Mouse (Mus musculus) midbrain, embryonic 15.5 days (tissue): ENCODE results near the gene Clca3a1. TPM values are rescaled to one million over a fixed set of nuclear protein-coding genes. Genes with fewer than 3 reads are reported as not detected.

Experiments used
- ATAC-seq: fragments of 200-750 bp; cut with Nextera tagmentation; replicated peaks from 2 replicates; pipeline ENCODE4 v1.8.0; 2017; ENCODE audit warnings: moderate TSS enrichment
- H3K27ac ChIP-seq: fragments of 300-500 bp; sonication (generic); 2 replicates; pipeline ENCODE4 v1.5.1; 2015; ENCODE audit warnings: mild to moderate bottlenecking, inconsistent platforms
- H3K27me3 ChIP-seq: fragments of 300-500 bp; sonication (generic); replicated peaks from 2 replicates; pipeline ENCODE4 v1.6.1; 2015; ENCODE audit warnings: inconsistent platforms
- H3K36me3 ChIP-seq: fragments of 300-500 bp; sonication (generic); replicated peaks from 2 replicates; pipeline ENCODE4 v1.6.1; 2015; ENCODE audit warnings: inconsistent platforms
- H3K4me1 ChIP-seq: fragments of 300-500 bp; sonication (generic); 2 replicates; pipeline ENCODE4 v1.6.1; 2015; ENCODE audit warnings: inconsistent platforms
- H3K4me2 ChIP-seq: fragments of 300-500 bp; sonication (generic); 2 replicates; pipeline ENCODE4 v1.6.1; 2015; ENCODE audit warnings: inconsistent platforms, mild to moderate bottlenecking, moderate library complexity
- H3K4me3 ChIP-seq: fragments of 300-500 bp; sonication (generic); 2 replicates; pipeline ENCODE4 v1.5.1; 2015; ENCODE audit warnings: mild to moderate bottlenecking, inconsistent platforms
- H3K9ac ChIP-seq: fragments of 300-500 bp; sonication (generic); 2 replicates; pipeline ENCODE4 v1.6.1; 2015; ENCODE audit warnings: mild to moderate bottlenecking, inconsistent platforms
- H3K9me3 ChIP-seq: fragments of 300-500 bp; sonication (generic); 2 replicates; pipeline ENCODE4 v1.6.1; 2016; ENCODE audit warnings: inconsistent platforms
- WGBS: fragments of 180-500 bp; shearing (Covaris S2); methylation state at CpG from one replicate; pipeline ENCODE4 v1.1.7; 2015; ENCODE audit warnings: mixed read lengths; 5-methylcytosine and 5-hydroxymethylcytosine counted together
- polyA plus RNA-seq: library from polyadenylated mRNA; unstranded; fragments of >200 nt; fragmentation: Nextera tagmentation; extraction: Ambion mirVana; gene quantifications from 2 replicates; pipeline ENCODE4 v1.2.1, GENCODE M21; 2015

Clca3a1 gene
- polyA plus RNA-seq, 1 experiment from 2014 or later, result 0.50 TPM

DNA sequence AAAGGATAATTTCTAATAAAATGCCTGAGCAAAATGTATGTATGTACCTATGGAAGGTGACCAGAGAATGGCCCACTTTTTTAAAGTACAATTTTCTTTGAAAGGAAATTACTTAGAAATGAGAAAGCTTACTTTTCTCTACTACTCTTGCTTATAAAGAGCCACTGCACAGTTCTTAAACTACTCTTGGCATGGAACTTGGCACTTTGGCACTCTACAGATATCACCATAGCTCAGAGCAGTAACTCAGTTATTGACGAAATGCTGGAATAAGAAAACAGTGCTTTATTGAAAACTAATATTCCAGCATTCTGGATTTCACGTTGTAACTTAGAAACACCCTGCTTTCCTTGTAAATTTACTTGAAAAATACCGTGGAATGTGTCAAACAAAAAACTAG, 43.7 kb downstream of the Clca3a1 start:
- H3K4me1 ChIP-seq, result peaks cover 40% of the 10 kb centered on the region
- peak overlapping the region; percentile 26; the same call in 1 of the 2 replicates for H3K4me2 ChIP-seq
- no peaks in the 10 kb centered on the region for H3K9me3 ChIP-seq
- no peaks in the 10 kb centered on the region; the same call in 1 of the 2 replicates for H3K36me3 ChIP-seq
- H3K4me3 ChIP-seq, result no peak overlapping the region
- no peaks in the 10 kb centered on the region for H3K27me3 ChIP-seq
- ATAC-seq, result no peak
- WGBS, result 85% methylated on average over 3 of the region's 3 CpGs
- no peak overlapping the region for H3K27ac ChIP-seq
- no peak overlapping the region for H3K9ac ChIP-seq

DNA sequence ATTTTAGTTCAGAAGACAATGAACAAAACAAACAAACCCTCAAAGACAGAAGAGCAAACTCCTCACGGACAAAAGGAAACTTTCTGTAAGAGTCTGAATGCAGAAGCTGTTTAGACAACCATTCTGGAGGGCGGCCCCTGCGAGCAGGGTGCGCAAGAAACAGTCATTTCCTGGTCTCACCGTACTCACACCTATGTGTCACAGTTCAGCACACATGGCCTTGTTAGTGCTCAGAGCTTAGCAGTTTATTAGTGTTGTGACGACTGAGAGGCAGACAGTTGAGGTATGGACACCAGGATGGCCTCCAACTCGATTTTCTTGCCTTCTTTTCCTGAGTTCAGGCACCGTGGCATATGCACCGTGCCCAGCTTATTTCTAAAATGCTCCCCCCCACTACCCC, 44.9 kb downstream of the Clca3a1 start:
- Histone ChIP-seq H3K27me3 (no peaks in the 10 kb centered on the region), H3K27ac (no peak overlapping the region), H3K9me3 (no peaks in the 10 kb centered on the region), H3K9ac (no peak overlapping the region), H3K4me3 (no peak overlapping the region), H3K4me2 (no peak overlapping the region), H3K36me3 (peaks cover 4% of the 10 kb centered on the region; the same call in 1 of the 2 replicates), H3K4me1 (peaks cover 39% of the 10 kb centered on the region)
- WGBS, result 66% methylated on average over 9 of the region's 9 CpGs
- no peak for ATAC-seq

DNA sequence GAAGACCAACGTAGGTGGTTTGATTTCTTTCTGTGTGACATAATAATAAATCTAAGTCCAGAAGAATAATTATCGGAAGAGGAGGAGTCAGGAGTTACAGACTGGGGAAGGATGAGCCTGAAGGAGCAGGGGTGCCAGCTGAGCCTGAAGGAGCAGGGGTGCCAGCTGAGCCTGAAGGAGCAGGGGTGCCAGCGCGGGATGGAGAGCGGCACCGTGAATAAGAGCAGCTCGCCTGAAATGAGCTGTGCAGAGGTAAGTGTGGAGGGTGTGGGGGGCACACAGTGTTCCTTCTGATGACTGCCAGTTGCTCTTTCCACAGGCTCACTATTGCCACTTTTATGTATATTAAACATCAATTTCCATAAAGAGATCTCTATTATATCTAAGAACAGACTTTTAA, 45.7 kb downstream of the Clca3a1 start:
- Histone ChIP-seq H3K4me2 (no peak overlapping the region), H3K4me1 (peaks cover 34% of the 10 kb centered on the region), H3K36me3 (peaks cover 4% of the 10 kb centered on the region; the same call in 1 of the 2 replicates), H3K9me3 (no peaks in the 10 kb centered on the region), H3K27me3 (no peaks in the 10 kb centered on the region), H3K9ac (no peak overlapping the region), H3K4me3 (no peak overlapping the region), H3K27ac (no peak overlapping the region)
- 79% methylated on average over 7 of the region's 7 CpGs for WGBS
- no peak for ATAC-seq

DNA sequence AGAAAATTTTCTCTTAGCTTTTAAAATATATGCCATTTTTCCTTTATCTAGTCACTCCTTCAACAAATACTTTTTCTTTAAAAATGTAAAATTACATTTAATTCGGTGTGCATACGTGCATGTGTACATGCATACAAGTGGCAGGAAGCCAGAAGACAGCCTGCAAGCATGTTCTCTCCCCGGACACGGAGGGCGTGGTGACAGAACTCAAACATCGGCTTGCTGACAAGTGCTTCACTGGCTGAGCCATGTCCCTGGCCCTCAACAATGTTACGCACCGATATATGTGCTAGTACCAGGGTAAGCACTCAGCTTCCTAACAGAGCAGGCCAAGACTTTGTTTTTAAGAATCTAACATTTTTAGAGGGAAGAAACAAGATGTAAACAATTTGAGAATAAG, 46.2 kb downstream of the Clca3a1 start:
- H3K27me3 ChIP-seq, result no peaks in the 10 kb centered on the region
- H3K4me3 ChIP-seq, result no peak overlapping the region
- no peak overlapping the region for H3K4me2 ChIP-seq
- H3K9ac ChIP-seq, result no peak overlapping the region
- no peak overlapping the region for H3K27ac ChIP-seq
- no peak for ATAC-seq
- peaks cover 7% of the 10 kb centered on the region; the same call in 1 of the 2 replicates for H3K36me3 ChIP-seq
- WGBS, result 83% methylated on average over 8 of the region's 8 CpGs
- peaks cover 34% of the 10 kb centered on the region for H3K4me1 ChIP-seq
- no peaks in the 10 kb centered on the region for H3K9me3 ChIP-seq

DNA sequence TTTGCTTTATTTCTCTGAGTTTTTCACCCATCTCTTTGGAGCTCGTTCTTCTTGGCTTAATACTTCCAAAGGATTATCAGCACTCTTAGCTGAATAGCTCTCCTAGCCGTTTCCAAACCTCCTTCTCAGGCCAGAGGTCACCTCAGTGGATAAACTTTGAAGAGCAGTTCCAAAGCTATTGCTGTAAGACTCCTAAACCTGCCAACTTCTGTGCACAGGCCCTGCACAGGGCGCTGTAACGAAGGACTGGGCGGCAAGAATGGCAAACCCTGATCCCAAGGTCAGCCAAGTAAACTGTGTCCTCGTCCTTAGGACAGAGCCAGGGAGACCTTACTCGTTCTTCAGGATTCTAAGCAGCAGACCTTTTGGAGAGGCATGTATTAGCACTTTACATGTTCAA, 46.7 kb downstream of the Clca3a1 start:
- no peak for ATAC-seq
- Histone ChIP-seq H3K36me3 (peaks cover 7% of the 10 kb centered on the region; the same call in 1 of the 2 replicates), H3K9ac (no peak overlapping the region), H3K9me3 (no peaks in the 10 kb centered on the region), H3K4me1 (peaks cover 31% of the 10 kb centered on the region), H3K27me3 (no peaks in the 10 kb centered on the region), H3K4me3 (no peak overlapping the region), H3K4me2 (no peak overlapping the region), H3K27ac (no peak overlapping the region)
- WGBS, result 51% methylated on average over 7 of the region's 7 CpGs

DNA sequence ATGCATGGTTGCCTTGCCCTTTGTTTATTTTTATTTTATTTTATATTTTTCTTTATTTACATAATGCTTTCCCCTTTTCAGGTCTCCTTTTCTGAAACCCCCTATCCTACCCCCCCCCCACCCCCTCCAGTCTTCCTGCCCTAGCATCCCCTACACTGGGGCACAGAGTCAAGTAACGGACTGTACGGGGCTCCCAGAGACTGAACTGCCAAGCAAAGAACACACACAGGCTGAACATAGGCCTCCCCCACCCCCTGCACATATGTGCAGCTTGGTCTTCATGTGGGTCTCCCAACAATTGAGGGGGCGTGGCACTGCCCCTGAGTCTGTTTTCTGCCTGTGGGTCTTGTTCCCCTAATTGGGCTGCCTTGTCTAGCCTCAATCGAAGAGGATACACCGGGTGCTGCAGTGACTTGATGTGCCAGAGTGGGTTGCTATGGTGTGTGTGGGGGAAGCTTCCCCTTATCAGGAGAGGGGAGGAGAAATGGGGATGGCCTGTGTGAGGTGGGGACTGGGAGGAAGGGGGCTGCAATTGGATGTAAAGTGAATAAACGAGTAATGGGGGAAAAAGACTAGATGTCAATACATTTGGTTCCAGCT, 49.1 kb downstream of the Clca3a1 start:
- no peak overlapping the region for H3K4me3 ChIP-seq
- no peak for ATAC-seq
- no peak overlapping the region for H3K27ac ChIP-seq
- peaks cover 13% of the 10 kb centered on the region for H3K4me1 ChIP-seq
- H3K9ac ChIP-seq, result no peak overlapping the region
- WGBS, result 82% methylated on average over 6 of the region's 6 CpGs
- H3K27me3 ChIP-seq, result no peaks in the 10 kb centered on the region
- H3K4me2 ChIP-seq, result no peak overlapping the region
- peaks cover 7% of the 10 kb centered on the region; the same call in 1 of the 2 replicates for H3K36me3 ChIP-seq
- no peaks in the 10 kb centered on the region for H3K9me3 ChIP-seq

DNA sequence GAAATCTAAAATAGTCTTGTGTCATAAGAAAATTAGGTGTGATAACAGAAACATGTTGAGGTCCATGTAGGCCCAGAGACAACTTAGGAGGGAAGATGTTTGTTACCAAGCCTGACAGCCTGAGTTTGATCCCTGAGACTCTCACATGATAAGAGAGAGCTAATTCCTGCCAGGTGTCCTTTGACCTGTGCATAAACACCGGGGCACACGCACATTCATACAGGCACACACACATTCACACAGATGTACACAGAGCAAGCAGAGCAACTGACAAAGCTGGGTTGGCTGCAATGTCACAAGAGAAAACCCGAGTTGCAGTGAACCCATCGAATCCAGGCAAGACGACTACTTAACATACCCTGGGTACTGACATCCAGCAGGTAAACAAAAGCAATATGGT, 52.2 kb downstream of the Clca3a1 start:
- Histone ChIP-seq H3K4me2 (no peak overlapping the region), H3K4me3 (no peak overlapping the region), H3K9me3 (no peaks in the 10 kb centered on the region), H3K27ac (no peak overlapping the region), H3K36me3 (peaks cover 10% of the 10 kb centered on the region; the same call in 1 of the 2 replicates), H3K9ac (no peak overlapping the region), H3K4me1 (no peaks in the 10 kb centered on the region), H3K27me3 (no peaks in the 10 kb centered on the region)
- 95% methylated on average over 5 of the region's 5 CpGs for WGBS
- ATAC-seq, result no peak

DNA sequence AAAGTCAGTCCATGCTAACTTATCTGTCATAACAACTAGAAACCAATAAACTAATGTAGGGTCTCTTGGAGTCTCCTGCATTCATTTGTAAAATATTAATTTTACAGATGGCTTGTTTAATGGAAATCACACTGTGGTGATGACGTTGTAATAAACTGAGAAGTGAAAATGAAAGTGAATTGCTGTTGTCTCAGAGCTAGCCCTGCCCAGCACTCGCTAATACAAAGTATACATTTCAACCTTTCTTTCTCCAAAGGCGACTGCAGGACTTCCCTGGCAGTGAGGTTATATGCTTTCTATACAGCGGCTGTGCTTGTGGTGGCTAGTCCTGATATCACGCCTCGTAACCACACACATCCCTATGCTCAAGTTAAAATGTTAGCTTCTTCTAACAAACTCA, 56.8 kb downstream of the Clca3a1 start:
- no peak for ATAC-seq
- H3K4me1 ChIP-seq, result no peaks in the 10 kb centered on the region
- WGBS, result 91% methylated on average over 6 of the region's 6 CpGs
- H3K9ac ChIP-seq, result no peak overlapping the region
- no peak overlapping the region for H3K27ac ChIP-seq
- no peaks in the 10 kb centered on the region for H3K9me3 ChIP-seq
- no peaks in the 10 kb centered on the region for H3K27me3 ChIP-seq
- no peak overlapping the region for H3K4me3 ChIP-seq
- no peak overlapping the region for H3K4me2 ChIP-seq
- peaks cover 6% of the 10 kb centered on the region; the same call in 1 of the 2 replicates for H3K36me3 ChIP-seq

DNA sequence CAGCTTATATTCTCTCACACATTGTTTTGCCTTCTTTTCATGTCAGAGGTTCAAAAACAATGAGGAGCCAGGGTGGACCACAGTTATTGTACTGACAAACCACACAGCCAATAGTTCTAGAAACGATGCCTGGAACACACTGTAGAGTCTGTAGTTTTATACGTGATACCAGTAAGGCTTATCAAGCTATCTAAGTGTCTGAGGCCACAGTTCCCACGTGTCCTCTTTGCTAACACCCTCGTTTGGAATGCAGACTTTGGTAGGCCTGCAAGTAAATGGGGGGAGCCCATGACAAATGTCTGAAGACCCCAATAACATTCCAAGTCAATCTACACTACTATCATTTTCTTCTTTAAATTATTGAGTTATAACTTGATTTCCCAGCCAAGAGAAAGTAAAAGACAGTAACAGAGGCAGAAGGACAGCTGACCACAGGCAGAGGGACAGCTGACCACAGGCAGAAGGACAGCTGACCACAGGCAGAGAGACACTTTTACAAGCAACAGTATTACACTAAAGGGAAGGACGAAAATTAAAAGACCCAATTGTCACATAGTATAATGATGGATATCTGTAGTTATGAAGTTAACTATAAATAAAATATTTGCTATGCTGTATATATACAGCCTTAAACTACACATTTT, 61.9 kb downstream of the Clca3a1 start:
- no peak overlapping the region for H3K4me3 ChIP-seq
- no peak for ATAC-seq
- H3K9ac ChIP-seq, result no peak overlapping the region
- H3K4me2 ChIP-seq, result no peak overlapping the region
- H3K9me3 ChIP-seq, result no peaks in the 10 kb centered on the region
- peaks cover 32% of the 10 kb centered on the region for H3K36me3 ChIP-seq
- 92% methylated on average over 5 of the region's 5 CpGs for WGBS
- no peak overlapping the region for H3K27ac ChIP-seq
- H3K27me3 ChIP-seq, result no peaks in the 10 kb centered on the region
- no peaks in the 10 kb centered on the region for H3K4me1 ChIP-seq

DNA sequence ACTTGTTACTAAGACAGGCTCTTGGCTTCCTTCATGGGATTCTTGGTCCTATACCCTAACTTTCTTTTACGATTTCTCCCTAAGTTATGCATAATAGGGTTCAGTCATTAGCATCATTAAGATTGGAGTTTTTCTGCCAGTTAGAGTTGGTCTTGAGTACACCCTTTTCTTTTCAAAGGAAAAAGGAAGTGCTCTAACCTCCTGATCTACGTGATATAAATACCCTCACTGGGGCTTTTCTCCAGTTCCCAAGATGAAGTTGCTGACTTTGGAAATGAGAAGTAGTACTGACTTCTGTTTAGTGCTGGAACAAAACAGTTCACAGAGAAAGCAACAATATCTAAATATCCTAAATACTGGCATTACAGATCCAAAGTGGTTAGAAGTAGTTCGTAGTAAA, 62.8 kb downstream of the Clca3a1 start:
- Histone ChIP-seq H3K9me3 (no peaks in the 10 kb centered on the region), H3K27ac (no peak overlapping the region), H3K9ac (no peak overlapping the region), H3K4me1 (no peaks in the 10 kb centered on the region), H3K4me2 (no peak overlapping the region), H3K36me3 (peaks cover 37% of the 10 kb centered on the region), H3K27me3 (no peaks in the 10 kb centered on the region), H3K4me3 (no peak overlapping the region)
- 90% methylated on average over 3 of the region's 3 CpGs for WGBS
- no peak for ATAC-seq

DNA sequence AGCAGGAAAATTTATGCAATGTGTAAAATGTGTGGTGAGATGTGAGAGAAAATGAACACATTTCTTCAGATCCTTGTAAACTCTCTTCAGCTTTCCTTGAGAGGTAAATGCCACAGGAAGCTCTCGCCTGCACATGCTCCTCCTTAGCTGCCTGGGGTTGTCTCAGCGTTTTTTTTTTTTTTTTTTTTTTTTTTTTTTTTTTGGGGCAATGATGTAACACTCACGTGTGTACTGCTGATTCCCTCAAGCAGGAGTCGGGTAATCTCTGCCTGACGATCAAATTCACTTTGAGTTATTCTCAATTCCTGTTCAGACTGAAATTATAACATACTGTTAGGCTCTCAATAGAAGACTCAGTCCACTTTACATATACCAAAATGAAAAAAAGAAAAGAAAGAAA, 63.6 kb downstream of the Clca3a1 start:
- no peak overlapping the region for H3K9ac ChIP-seq
- no peak overlapping the region for H3K27ac ChIP-seq
- peaks cover 37% of the 10 kb centered on the region for H3K36me3 ChIP-seq
- no peaks in the 10 kb centered on the region for H3K27me3 ChIP-seq
- no peaks in the 10 kb centered on the region for H3K9me3 ChIP-seq
- H3K4me2 ChIP-seq, result no peak overlapping the region
- WGBS, result 76% methylated on average over 5 of the region's 5 CpGs
- H3K4me3 ChIP-seq, result no peak overlapping the region
- ATAC-seq, result no peak
- no peaks in the 10 kb centered on the region for H3K4me1 ChIP-seq

DNA sequence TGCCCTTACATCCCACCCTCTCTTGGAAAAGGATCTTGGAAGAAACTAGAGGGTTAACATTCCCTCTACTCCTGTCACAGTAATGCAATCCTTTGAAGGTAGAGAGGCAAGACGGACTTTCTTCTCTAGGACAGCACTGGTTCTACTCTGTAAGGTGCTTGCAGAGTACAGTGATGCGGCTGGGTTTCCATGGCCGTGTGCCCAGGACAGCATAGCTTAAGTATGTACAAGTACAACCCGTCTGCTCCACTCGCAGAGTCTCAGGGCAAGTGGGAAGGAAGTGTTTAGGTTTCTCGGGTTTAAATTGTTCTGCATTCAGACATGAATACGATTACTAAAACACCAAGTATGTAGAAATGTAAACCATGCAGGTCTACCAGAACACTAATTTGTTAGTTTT, 65.8 kb downstream of the Clca3a1 start:
- Histone ChIP-seq H3K27ac (no peak overlapping the region), H3K9ac (no peak overlapping the region), H3K4me3 (no peak overlapping the region), H3K36me3 (peaks cover 39% of the 10 kb centered on the region), H3K27me3 (no peaks in the 10 kb centered on the region), H3K4me1 (no peaks in the 10 kb centered on the region), H3K9me3 (no peaks in the 10 kb centered on the region), H3K4me2 (no peak overlapping the region)
- ATAC-seq, result no peak
- WGBS, result 92% methylated on average over 7 of the region's 7 CpGs

DNA sequence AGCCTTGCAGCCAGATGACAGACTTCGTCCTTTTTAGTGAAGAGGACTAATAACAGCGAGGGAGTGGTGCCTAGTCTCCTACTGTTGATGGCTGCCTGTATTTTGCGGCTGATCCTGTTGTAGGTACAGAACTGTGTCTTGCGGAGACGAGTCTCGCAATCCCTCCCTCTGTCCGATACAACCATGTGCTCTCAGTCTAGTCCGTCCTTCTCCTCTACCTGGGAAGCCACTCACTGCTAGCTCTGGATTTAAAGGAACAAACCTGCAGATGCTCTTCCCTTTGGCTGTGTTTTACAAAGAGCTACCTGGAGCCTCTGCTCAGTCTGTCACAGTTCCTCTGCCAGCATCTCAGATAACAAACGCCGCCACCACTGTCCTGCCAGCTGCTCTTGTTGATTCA, 66.7 kb downstream of the Clca3a1 start:
- H3K4me2 ChIP-seq, result no peak overlapping the region
- H3K27me3 ChIP-seq, result no peaks in the 10 kb centered on the region
- no peaks in the 10 kb centered on the region for H3K4me1 ChIP-seq
- no peak overlapping the region for H3K27ac ChIP-seq
- peaks cover 36% of the 10 kb centered on the region for H3K36me3 ChIP-seq
- H3K4me3 ChIP-seq, result no peak overlapping the region
- H3K9me3 ChIP-seq, result no peaks in the 10 kb centered on the region
- no peak for ATAC-seq
- H3K9ac ChIP-seq, result no peak overlapping the region
- 93% methylated on average over 10 of the region's 10 CpGs for WGBS
